Mouse (Mus musculus) embryonic fibroblast, embryonic 13.5 days (primary cell): ENCODE measurements around the gene Tcf19.

Source experiments
- CTCF ChIP-seq: IDR thresholded peaks from 2 replicates; pipeline ENCODE4 v1.5.1; 2011; ENCODE audit warnings: mild to moderate bottlenecking, control low read depth, low read length, moderate library complexity, borderline replicate concordance; ENCODE audit not compliant: insufficient read depth
- POLR2A ChIP-seq: IDR thresholded peaks from 2 replicates; pipeline ENCODE4 v1.6.1; 2011; ENCODE audit warnings: low read depth, mild to moderate bottlenecking, control low read depth, low read length, moderate library complexity

- TF ChIP-seq CTCF (no peak), POLR2A (no peak)
Measured at GRCm38 (mm10) chr17:35507556-35508260, 8.9 kb downstream of the Tcf19 start.
